Mouse (Mus musculus): Measurements from ENCODE around the gene Ahnak2.

The Ahnak2 gene

GRCm38 (mm10) chr12:112760154-112760926, 42.1 kb downstream of the Ahnak2 start, which contains the start of gene Pld4:
Gene Pld4, plus strand, starts transcription at chr12:112760655.
- DNase-seq (ENCODE audit: low spot score in 2 of 2): no peak

GRCm38 (mm10) chr12:112759471-112759870, 43.0 kb downstream of the Ahnak2 start:
- no peak for DNase-seq (ENCODE audit: low spot score in 2 of 2)

- DNase-seq (ENCODE audit: low spot score in 2 of 2): no peak
These were observed 44.6 kb downstream of the Ahnak2 start for GRCm38 (mm10) chr12:112757896-112758295.

GRCm38 (mm10) chr12:112755900-112756299, 46.6 kb downstream of the Ahnak2 start:
- DNase-seq (ENCODE audit: low spot score in 2 of 2): no peak

GRCm38 (mm10) chr12:112752399-112752798, 50.1 kb downstream of the Ahnak2 start:
- no peak for DNase-seq (ENCODE audit: low spot score in 2 of 2)

- no peak for DNase-seq (ENCODE audit: low spot score in 2 of 2)
These were observed 51.5 kb downstream of the Ahnak2 start for GRCm38 (mm10) chr12:112750976-112751375.

GRCm38 (mm10) chr12:112747606-112747970, 54.9 kb downstream of the Ahnak2 start:
- DNase-seq (ENCODE audit: low spot score in 2 of 2): no peak

- DNase-seq (ENCODE audit: low spot score in 2 of 2): peak in 1 of 2 experiments; percentile 47
These were observed 55.5 kb downstream of the Ahnak2 start for GRCm38 (mm10) chr12:112746808-112747605.

GRCm38 (mm10) chr12:112746461-112746807, 56.0 kb downstream of the Ahnak2 start:
- DNase-seq (ENCODE audit: low spot score in 2 of 2): no peak

- DNase-seq (ENCODE audit: low spot score in 2 of 2): no peak
These were observed 56.7 kb downstream of the Ahnak2 start for GRCm38 (mm10) chr12:112745716-112746115.

- DNase-seq (ENCODE audit: low spot score in 2 of 2): no peak
These were observed 57.4 kb downstream of the Ahnak2 start for GRCm38 (mm10) chr12:112744891-112745580.

GRCm38 (mm10) chr12:112744211-112744610, 58.2 kb downstream of the Ahnak2 start:
- no peak for DNase-seq (ENCODE audit: low spot score in 2 of 2)

- peak; percentile 67 to 76 for DNase-seq (ENCODE audit: low spot score in 2 of 2)
These were observed 59.1 kb downstream of the Ahnak2 start for GRCm38 (mm10) chr12:112743168-112743975.

GRCm38 (mm10) chr12:112742768-112743167, 59.7 kb downstream of the Ahnak2 start:
- DNase-seq (ENCODE audit: low spot score in 2 of 2): no peak

- no peak for DNase-seq (ENCODE audit: low spot score in 2 of 2)
These were observed 63.4 kb downstream of the Ahnak2 start for GRCm38 (mm10) chr12:112739023-112739568.

- DNase-seq (ENCODE audit: low spot score in 2 of 2): no peak
These were observed 64.0 kb downstream of the Ahnak2 start for GRCm38 (mm10) chr12:112738281-112739022.

- no peak for DNase-seq (ENCODE audit: low spot score in 2 of 2)
These were observed 64.7 kb downstream of the Ahnak2 start for GRCm38 (mm10) chr12:112737761-112738160.

- DNase-seq (ENCODE audit: low spot score in 2 of 2): no peak
These were observed 65.4 kb downstream of the Ahnak2 start for GRCm38 (mm10) chr12:112737081-112737480.

- DNase-seq (ENCODE audit: low spot score in 2 of 2): no peak
These were observed 65.9 kb downstream of the Ahnak2 start for GRCm38 (mm10) chr12:112736636-112736925.

- DNase-seq (ENCODE audit: low spot score in 2 of 2): no peak
These were observed 66.4 kb downstream of the Ahnak2 start for GRCm38 (mm10) chr12:112735896-112736635.

Data from urinary bladder, adult 18-20 months (tissue).